Mouse (Mus musculus): ENCODE results near the gene Trim24. TPM values are rescaled to one million over a fixed set of nuclear protein-coding genes. Genes with fewer than 3 reads are reported as not detected.
A peak's percentile ranks its signal among the peaks of the same experiment; 100 is the strongest.

The Trim24 gene
- total RNA-seq, 1 experiment, result 77.8 TPM

DNA sequence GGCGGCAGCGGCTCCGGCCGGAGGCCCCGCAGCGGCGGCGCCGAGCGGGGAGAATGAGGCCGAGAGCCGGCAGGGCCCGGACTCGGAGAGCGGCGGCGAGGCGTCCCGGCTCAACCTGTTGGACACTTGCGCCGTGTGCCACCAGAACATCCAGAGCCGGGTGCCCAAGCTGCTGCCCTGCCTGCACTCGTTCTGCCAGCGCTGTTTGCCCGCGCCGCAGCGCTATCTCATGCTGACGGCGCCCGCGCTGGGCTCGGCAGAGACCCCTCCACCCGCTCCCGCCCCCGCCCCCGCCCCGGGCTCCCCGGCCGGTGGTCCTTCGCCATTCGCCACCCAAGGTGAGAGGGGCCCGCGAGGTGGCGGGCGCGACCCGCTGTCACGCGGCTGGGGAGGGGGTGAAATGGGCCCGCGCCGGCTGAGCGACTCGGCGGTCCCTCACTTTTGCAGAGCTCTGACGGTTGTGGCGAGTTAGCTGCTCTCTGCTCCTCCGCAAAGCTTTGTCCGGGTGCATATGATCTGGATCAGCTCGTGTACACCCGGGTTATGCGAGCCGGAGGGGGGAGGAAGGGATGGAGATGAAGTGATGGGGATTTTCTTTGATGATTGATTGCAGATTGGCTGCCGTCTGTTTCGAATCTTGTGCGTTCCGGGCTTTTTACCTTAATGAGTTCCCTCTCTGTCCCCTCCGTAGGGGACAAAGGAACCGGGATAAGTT, 683 bp downstream of the Trim24 start:
- TF ChIP-seq MAFK (IDR thresholded peaks at IDR 0.05; ENCODE audit: insufficient read depth, low read depth, low read length) (no peak), HCFC1 (IDR thresholded peaks at IDR 0.05; ENCODE audit: borderline replicate concordance, insufficient read depth, low read length) (peak; percentile 8; the same call in 1 of the 2 replicates)
- no peak for DNase-seq (ENCODE audit: low read depth, low spot score)
- Histone ChIP-seq H3K36me3 (ENCODE audit: control insufficient read depth, insufficient read depth, low read length, poor library complexity, severe bottlenecking) (peaks cover 2% of the 10 kb centered on the region; the same call in 1 of the 2 replicates), H3K9me3 (ENCODE audit: control insufficient read depth, insufficient read depth, low read depth, low read length) (peaks cover 18% of the 10 kb centered on the region), H3K9ac (ENCODE audit: insufficient read depth, low read depth, low read length, poor library complexity, severe bottlenecking) (peak overlapping the region; percentile 100), H3K4me1 (ENCODE audit: control insufficient read depth in 2 of 2, insufficient read depth in 2 of 2, low read length in 2 of 2, poor library complexity in 1 of 2) (no peaks in the 10 kb centered on the region), H3K4me3 (ENCODE audit: insufficient read depth in 1 of 2, low read depth in 1 of 2, low read length in 2 of 2, poor library complexity in 1 of 2, severe bottlenecking in 1 of 2) (peak overlapping the region; percentile 97 to 99), H3K27ac (ENCODE audit: insufficient read depth, low read depth, low read length, poor library complexity, severe bottlenecking) (peak overlapping the region; percentile 99)
- in situ Hi-C loops (cut with MboI; ENCODE audit: low sequenced_read_pairs in 2 of 2, unreplicated experiment in 2 of 2), result no loop called here

- Histone ChIP-seq H3K36me3 (ENCODE audit: control insufficient read depth, insufficient read depth, low read length, poor library complexity, severe bottlenecking) (peaks cover 14% of the 10 kb centered on the region; the same call in 1 of the 2 replicates), H3K4me1 (ENCODE audit: control insufficient read depth in 2 of 2, insufficient read depth in 2 of 2, low read length in 2 of 2, poor library complexity in 1 of 2) (no peaks in the 10 kb centered on the region), H3K27ac (ENCODE audit: insufficient read depth, low read depth, low read length, poor library complexity, severe bottlenecking) (no peak overlapping the region), H3K9me3 (ENCODE audit: control insufficient read depth, insufficient read depth, low read depth, low read length) (peaks cover 28% of the 10 kb centered on the region), H3K9ac (ENCODE audit: insufficient read depth, low read depth, low read length, poor library complexity, severe bottlenecking) (no peak overlapping the region), H3K4me3 (ENCODE audit: insufficient read depth in 1 of 2, low read depth in 1 of 2, low read length in 2 of 2, poor library complexity in 1 of 2, severe bottlenecking in 1 of 2) (no peak overlapping the region)
- DNase-seq (ENCODE audit: low read depth, low spot score), result no peak
- in situ Hi-C loops (cut with MboI; ENCODE audit: low sequenced_read_pairs in 2 of 2, unreplicated experiment in 2 of 2), result no loop called here
- TF ChIP-seq ZC3H11A (IDR thresholded peaks at IDR 0.05; ENCODE audit: borderline replicate concordance, low read depth, low read length) (no peak), HCFC1 (IDR thresholded peaks at IDR 0.05; ENCODE audit: borderline replicate concordance, insufficient read depth, low read length) (0 out of 2 replicates have a peak, but pooled peaks have one; percentile 31)
Observed at GRCm38 (mm10) chr6:37872861-37873260, 2.2 kb downstream of the Trim24 start.

- Histone ChIP-seq H3K9me3 (ENCODE audit: control insufficient read depth, insufficient read depth, low read depth, low read length) (peaks cover 29% of the 10 kb centered on the region), H3K4me1 (ENCODE audit: control insufficient read depth in 2 of 2, insufficient read depth in 2 of 2, low read length in 2 of 2, poor library complexity in 1 of 2) (no peaks in the 10 kb centered on the region), H3K36me3 (ENCODE audit: control insufficient read depth, insufficient read depth, low read length, poor library complexity, severe bottlenecking) (peaks cover 15% of the 10 kb centered on the region; the same call in 1 of the 2 replicates), H3K9ac (ENCODE audit: insufficient read depth, low read depth, low read length, poor library complexity, severe bottlenecking) (no peak overlapping the region), H3K4me3 (ENCODE audit: insufficient read depth in 1 of 2, low read depth in 1 of 2, low read length in 2 of 2, poor library complexity in 1 of 2, severe bottlenecking in 1 of 2) (no peak overlapping the region), H3K27ac (ENCODE audit: insufficient read depth, low read depth, low read length, poor library complexity, severe bottlenecking) (no peak overlapping the region)
- in situ Hi-C loops (cut with MboI; ENCODE audit: low sequenced_read_pairs in 2 of 2, unreplicated experiment in 2 of 2), result no loop called here
- TF ChIP-seq MAFK (IDR thresholded peaks at IDR 0.05; ENCODE audit: insufficient read depth, low read depth, low read length), result no peak
- TF ChIP-seq HCFC1 (IDR thresholded peaks at IDR 0.05; ENCODE audit: borderline replicate concordance, insufficient read depth, low read length), result no peak
- no peak for TF ChIP-seq ZC3H11A (IDR thresholded peaks at IDR 0.05; ENCODE audit: borderline replicate concordance, low read depth, low read length)
- no peak for DNase-seq (ENCODE audit: low read depth, low spot score)
Observed at GRCm38 (mm10) chr6:37873731-37874130, 3.1 kb downstream of the Trim24 start.

DNA sequence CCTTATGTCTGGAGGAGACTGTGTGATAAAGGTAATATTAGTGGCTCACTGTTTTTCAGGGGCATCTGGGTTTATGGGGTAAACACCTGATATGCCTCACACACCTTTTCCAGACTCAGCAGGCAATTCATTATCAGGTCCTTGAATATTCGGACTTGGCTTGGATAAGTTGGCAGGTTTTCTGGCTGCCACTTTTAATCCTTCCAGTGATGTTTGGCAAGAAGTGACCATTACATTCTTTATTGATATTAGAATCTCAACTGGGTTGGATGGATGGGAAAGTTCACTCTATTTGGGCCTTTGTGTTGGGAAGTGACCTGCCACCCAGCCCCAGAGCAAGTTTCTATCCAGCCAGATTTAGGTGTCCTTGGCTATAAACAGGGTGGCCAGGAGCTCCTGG, 7.6 kb downstream of the Trim24 start:
- no peak for DNase-seq (ENCODE audit: low read depth, low spot score)
- TF ChIP-seq ZNF384 (IDR thresholded peaks at IDR 0.05; ENCODE audit: low read depth, low read length), result no peak
- no peak for TF ChIP-seq HCFC1 (IDR thresholded peaks at IDR 0.05; ENCODE audit: borderline replicate concordance, insufficient read depth, low read length)
- no peak for TF ChIP-seq CHD2 (IDR thresholded peaks at IDR 0.05; ENCODE audit: low read depth, low read length)
- no peak for TF ChIP-seq ZC3H11A (IDR thresholded peaks at IDR 0.05; ENCODE audit: borderline replicate concordance, low read depth, low read length)
- no peak for TF ChIP-seq MAFK (IDR thresholded peaks at IDR 0.05; ENCODE audit: insufficient read depth, low read depth, low read length)
- H3K4me3 ChIP-seq (ENCODE audit: insufficient read depth in 1 of 2, low read depth in 1 of 2, low read length in 2 of 2, poor library complexity in 1 of 2, severe bottlenecking in 1 of 2), result no peak overlapping the region
- in situ Hi-C loops (cut with MboI; ENCODE audit: low sequenced_read_pairs in 2 of 2, unreplicated experiment in 2 of 2), result no loop called here
- H3K9ac ChIP-seq (ENCODE audit: insufficient read depth, low read depth, low read length, poor library complexity, severe bottlenecking), result no peak overlapping the region
- H3K9me3 ChIP-seq (ENCODE audit: control insufficient read depth, insufficient read depth, low read depth, low read length), result peaks cover 32% of the 10 kb centered on the region
- H3K4me1 ChIP-seq (ENCODE audit: control insufficient read depth in 2 of 2, insufficient read depth in 2 of 2, low read length in 2 of 2, poor library complexity in 1 of 2), result no peaks in the 10 kb centered on the region
- H3K36me3 ChIP-seq (ENCODE audit: control insufficient read depth, insufficient read depth, low read length, poor library complexity, severe bottlenecking), result peaks cover 17% of the 10 kb centered on the region; the same call in 1 of the 2 replicates
- H3K27ac ChIP-seq (ENCODE audit: insufficient read depth, low read depth, low read length, poor library complexity, severe bottlenecking), result no peak overlapping the region

DNA sequence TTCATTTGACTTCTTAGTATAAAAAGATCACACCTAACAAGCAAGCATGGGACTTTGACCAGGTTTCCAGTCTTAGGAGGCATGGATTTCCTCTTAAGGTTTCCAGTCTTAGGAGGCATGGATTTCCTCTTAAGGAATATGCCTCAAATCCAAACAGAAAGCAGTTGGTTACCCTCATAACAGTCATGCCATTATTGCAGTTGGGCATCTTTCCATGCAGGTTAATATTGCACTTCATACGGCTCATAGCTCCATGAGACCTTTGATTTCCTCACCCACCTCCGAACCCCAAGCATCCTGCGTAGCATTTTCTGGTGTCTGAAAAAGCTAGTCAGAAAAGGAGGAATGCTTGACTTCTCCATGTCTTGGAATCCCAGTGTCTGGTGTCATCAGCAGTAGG, 10.0 kb downstream of the Trim24 start:
- Histone ChIP-seq H3K4me3 (ENCODE audit: insufficient read depth in 1 of 2, low read depth in 1 of 2, low read length in 2 of 2, poor library complexity in 1 of 2, severe bottlenecking in 1 of 2) (no peak overlapping the region), H3K9me3 (ENCODE audit: control insufficient read depth, insufficient read depth, low read depth, low read length) (peaks cover 18% of the 10 kb centered on the region), H3K36me3 (ENCODE audit: control insufficient read depth, insufficient read depth, low read length, poor library complexity, severe bottlenecking) (peaks cover 17% of the 10 kb centered on the region; the same call in 1 of the 2 replicates), H3K9ac (ENCODE audit: insufficient read depth, low read depth, low read length, poor library complexity, severe bottlenecking) (no peak overlapping the region), H3K4me1 (ENCODE audit: control insufficient read depth in 2 of 2, insufficient read depth in 2 of 2, low read length in 2 of 2, poor library complexity in 1 of 2) (no peaks in the 10 kb centered on the region), H3K27ac (ENCODE audit: insufficient read depth, low read depth, low read length, poor library complexity, severe bottlenecking) (no peak overlapping the region)
- in situ Hi-C loops (cut with MboI; ENCODE audit: low sequenced_read_pairs in 2 of 2, unreplicated experiment in 2 of 2), result no loop called here
- DNase-seq (ENCODE audit: low read depth, low spot score), result no peak
- no peak for TF ChIP-seq HCFC1 (IDR thresholded peaks at IDR 0.05; ENCODE audit: borderline replicate concordance, insufficient read depth, low read length)
- TF ChIP-seq ZC3H11A (IDR thresholded peaks at IDR 0.05; ENCODE audit: borderline replicate concordance, low read depth, low read length), result no peak
- TF ChIP-seq ZNF384 (IDR thresholded peaks at IDR 0.05; ENCODE audit: low read depth, low read length), result no peak
- no peak for TF ChIP-seq MAFK (IDR thresholded peaks at IDR 0.05; ENCODE audit: insufficient read depth, low read depth, low read length)
- no peak for TF ChIP-seq CHD2 (IDR thresholded peaks at IDR 0.05; ENCODE audit: low read depth, low read length)

All from ES-E14 (cell line).